Mouse (Mus musculus) layer of hippocampus, postnatal 14 days (tissue): ENCODE measurements around the gene Cbx5. TPM values are rescaled to one million over a fixed set of nuclear protein-coding genes. Genes with fewer than 3 reads are reported as not detected.

Source experiments
- DNase-seq, 2 experiments: peaks; one replicate each; pipeline ENCODE4 v3.0.0; 2021 to 2022; ENCODE audit warnings: low spot score in 2 of 2, mixed read lengths in 1 of 2
- total RNA-seq, 2 experiments: library from RNA; stranded (reverse); gene quantifications; 2 replicates each; pipeline ENCODE4 v1.2.3; 2021

The Cbx5 gene
- total RNA-seq, 2 experiments from 2014 or later: 155 to 158 TPM

DNA sequence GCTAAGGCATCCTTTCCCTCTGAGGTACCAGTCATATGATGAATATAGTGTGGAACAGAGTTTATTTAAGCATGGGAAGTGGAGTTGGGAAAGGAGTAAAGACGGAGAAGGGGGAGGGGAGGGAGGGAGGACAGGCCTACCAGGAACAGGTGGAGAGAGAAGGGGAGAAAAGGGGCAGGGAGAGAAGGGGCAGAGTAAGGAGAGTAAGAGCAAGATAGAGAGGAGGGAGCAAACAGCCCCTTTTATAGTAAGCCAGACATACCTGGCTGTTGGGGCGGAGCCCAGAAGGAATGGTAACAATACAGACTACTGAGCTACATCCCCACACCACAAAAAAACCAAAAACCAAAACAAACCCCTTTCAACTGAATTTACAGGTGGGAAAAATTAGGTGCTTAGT lies 23.6 kb downstream of the Cbx5 start:
- no peak for DNase-seq

DNA sequence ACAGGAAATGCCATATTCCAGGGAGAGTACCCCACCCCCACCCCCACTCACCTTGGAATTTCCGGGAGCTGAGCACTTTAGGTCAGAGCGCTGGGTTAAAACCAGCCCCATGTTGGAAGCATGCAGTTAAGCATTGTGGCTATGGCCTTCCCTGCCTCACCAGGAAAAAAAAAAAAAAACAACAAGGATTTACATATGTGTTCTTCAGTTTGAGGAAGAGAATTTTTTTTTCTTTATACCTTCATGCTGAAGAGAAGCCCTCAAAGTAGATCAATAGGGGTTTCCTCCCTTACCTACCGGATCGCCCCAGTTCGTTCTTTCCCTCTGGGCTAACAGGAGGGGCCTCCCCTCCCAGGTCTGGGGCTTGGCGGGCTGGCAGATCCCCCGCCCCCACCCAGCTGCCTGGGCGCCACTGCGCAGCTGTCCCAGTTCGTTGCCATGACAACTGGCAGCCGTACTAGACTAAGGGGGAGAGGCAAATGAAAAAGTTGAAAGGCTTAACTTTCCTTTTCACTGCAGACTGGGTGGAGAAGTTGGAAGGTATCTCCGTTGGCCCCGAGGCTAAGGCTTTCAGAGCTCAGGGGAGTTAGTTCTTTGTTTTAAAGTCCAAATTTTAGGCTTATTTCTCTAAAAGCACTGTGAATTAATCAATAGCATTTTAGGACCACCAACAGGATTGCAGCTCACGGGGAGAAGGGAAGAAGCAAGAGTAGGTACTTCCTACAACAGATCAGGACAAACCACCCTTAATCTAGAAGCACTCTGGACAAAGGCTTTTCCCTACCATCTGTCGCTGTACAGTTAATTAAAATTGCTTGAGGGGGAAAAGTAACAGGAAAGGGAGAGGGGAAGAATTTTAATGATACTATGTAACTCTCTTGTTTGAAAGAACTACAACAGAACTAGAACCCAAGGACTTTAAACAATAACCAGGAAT lies 24.4 kb downstream of the Cbx5 start:
- DNase-seq: peak; percentile 88 to 92

DNA sequence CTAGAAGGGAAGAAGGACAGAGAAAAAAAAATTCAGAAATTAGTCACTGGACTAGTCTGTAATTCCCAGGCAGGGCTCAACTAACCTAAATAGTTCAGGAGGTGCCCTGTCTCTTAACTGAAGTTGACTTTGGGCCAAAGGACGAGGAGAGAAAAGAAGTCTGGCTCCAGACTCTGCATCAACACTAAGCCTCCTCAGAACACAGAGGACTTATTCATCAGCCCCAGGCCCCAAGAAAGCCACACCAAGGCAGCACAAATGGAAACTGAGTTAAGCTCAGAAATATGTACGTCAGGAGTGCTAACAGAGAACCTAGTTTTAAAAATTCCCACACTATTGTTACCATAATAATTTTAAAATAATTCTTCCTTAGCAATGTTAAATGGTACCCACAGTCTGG lies 25.5 kb downstream of the Cbx5 start:
- peak in 1 of 2 experiments; percentile 39 for DNase-seq

DNA sequence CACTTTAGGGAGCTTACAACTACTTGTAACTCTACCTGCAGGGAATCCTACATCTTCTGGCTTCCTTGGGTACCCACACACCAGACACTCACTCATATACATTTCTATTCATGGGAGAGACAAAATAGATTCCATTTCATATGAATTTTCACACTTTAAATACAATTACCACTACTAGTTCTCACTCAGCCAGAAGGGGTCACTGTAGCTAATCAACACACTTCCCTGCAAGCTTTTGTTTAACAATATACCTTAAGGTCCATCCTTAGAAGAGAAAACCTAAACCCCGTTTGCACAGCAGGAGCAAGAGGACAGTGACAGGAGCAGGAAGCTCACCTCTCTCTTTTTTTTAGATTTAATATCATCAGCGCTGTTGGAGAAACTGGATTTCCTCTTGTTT lies 34.5 kb downstream of the Cbx5 start:
- no peak for DNase-seq

DNA sequence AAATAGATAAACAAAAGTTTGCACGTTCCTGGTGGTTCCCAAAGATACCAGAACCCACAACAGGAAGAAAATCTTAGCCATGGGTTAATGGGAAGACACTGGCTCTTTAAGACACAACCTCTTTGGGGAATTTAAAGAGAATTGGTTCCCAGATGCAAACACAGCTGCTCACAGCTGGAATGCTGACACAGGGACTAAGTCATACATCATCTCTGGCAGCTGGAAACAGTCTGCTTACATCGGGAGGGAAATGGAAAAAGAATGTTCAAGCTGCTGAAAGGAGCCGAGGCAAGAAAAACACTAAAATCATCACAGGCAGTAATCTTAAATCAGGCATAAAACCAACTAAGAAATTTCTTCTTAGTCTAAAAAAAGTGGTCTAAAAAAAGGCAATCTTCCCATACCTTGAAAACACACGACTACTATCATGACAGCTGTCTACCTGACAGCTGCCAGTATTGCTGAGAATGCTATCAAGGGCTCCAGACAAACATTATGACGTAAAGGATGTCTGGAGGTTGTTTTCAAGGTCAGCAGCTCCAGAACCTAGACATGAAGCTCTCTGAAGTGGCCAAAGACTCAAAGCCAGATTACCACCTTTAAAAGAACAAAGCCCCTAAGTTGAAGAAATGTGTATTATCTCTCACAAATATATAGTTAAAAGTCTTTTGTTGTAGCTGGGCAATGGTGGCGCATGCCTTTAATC lies 37.4 kb downstream of the Cbx5 start:
- DNase-seq: no peak

DNA sequence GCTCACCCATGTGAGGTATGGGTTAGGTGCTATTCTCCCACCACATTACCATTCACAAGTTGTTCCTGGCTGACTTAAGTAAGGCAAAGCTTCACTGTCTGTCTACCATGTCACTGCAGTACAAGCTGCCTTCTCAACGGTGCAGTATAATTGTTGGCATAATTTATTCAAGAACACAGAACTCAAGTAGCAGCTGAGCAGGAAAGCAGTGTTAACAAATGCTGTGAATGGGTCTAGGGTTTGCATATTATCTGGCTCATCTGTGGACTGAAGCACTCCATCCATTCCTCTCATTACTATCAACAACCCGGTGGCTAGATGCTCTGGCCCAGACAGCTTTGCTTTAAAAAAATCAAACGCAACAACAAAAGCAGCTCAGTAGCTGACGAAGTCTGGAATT lies 41.8 kb downstream of the Cbx5 start:
- DNase-seq: no peak

DNA sequence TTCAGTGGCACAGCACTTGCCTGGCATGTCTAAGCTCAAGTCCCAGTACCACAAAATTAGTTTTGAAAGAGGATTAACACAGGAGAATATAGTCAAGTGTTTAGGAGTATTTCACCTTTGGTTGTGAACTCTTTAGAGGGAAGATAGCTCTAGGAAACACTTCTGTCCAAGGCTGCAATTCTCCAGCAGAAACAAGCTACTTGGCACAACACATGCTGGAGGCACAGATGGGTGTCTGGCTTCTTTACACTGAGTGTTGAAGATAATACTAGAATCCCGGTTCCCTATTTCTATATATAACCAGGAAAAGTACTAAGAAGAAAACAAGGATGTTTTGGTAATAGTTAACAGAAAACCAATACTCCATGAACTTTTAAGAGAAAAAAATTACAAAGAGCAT lies 42.8 kb downstream of the Cbx5 start:
- no peak for DNase-seq

DNA sequence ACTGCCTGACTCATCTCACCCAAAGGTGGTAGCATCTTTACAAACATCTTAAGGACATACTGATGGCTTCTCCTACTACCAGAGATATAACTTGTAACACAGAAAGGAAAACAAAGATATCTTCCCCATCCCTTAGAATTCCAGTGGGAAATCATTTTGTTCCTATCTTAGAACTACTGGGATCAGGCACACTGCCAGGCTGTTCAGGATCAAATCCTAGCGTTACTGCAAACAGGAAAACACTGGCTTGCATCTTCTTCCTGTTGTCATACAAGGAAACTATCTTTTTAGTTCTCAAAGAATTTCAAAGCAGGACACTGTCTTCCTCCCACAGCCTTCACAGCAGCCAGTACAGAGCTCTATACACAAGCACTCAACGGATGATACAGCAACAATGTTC lies 46.0 kb downstream of the Cbx5 start:
- no peak for DNase-seq

DNA sequence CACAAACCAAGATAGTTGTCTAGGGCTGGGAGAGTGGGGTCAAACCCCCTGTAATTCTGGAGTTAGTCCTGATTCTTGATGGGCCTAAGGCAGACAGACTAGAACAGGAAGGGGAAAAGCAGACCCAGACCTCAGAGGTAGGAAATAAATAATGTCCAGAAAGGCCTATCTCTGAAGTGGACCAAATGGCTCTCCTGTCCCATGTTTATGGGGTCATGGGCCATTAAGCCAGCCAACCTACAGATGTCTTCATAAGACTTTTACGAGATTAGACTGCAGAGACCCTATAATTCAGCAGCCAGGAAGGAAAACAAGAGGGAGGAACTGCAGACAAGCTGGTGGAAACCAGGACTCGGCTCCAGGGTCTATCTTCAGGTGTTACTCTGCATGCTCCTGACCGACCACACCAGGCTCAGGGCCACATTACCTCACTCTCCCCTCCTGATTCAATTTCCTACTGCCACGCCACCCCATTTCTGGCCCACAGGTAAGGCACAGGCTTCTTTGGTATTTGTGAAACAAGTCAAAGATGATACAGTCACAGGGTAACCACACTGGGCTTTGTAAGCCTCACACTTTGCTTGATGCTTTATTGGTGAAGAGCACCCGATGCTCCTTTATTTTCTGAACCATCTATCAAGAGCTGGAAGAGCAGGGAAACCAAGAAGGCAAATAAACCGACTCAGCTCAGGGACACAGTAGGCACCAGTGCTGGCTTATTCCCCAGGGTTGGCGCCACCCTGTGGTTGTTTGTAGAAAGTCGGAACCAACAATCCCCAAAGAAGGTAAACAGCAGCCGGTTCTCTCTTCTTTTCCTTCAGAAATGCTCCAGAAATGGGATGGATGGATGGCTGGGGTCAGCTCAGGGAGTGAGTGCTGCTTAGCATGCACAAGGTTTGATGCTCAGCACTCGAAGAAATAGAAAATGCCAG lies 48.8 kb downstream of the Cbx5 start:
- peak in 1 of 2 experiments; percentile 51 for DNase-seq

DNA sequence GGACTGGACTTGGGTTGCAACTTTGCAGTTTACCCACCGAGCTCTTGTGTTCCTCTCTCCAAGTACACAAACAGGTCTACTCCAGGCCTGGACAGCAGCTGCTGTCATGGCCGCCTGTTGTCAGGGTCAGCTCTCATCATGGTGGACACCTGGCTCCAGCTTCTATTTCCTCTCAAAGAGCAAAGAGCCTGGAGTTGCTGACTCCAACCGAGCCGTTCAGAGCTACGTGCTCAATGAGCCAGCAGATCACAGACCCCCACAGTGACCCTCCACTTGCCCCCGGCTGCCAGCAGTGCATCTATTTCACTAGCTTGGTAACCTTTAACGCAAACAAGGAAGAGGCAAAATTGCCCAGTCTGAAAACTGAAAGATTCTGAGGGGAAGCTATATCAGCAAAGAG lies 49.5 kb downstream of the Cbx5 start:
- no peak for DNase-seq

DNA sequence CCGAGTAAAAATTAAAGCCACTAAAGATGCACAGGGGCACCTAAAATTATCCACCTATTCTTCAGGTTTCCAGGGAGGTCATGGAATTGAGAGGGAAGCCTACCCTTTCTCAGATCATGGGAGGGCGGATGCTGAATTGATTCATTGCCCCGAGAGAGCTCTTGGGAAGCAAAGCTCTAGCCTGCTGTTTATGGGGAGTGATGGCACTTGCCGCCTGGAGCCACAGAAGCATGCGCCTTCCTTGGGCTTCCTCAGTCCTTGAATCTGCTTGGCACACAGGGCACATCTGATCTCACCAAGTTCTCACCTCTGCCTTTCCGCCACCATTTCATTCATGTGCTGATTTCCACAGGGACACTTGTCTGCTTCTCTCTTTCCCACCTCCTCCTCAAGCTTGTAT lies 51.8 kb downstream of the Cbx5 start:
- no peak for DNase-seq

DNA sequence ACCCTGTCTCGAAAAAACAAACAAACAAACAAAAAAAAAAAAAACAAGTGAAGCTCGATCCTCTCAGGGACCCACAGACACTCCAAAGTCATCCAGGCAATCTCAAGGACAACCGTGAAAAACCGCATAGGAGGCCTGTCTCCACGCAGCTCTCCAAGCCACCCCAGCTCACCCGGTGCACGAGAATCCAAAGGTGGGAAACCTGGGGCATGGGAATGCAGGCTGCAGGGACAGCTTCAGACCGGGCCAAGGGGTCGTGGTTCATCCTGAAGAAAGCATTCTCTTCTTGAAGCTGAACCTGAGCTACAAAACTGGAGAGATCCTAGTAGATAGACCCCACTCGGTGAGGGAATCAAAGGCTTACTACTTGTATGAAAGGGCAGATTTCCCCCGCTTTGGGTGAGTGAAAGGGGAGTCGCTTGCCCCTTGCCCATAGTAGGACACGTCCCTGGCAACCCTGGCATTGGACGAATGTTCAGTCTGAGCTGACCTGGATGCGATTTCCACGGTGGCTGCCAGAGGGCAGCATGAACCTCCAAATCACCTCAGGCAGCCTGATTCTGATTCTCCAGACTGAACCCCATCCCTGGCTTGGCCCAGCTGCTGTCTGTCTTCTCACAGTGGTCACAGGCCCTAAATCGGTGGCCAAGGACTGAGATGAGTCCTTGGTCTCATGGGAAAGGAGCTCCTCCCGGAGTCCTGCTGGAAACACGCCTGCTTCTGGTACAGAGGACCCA lies 54.0 kb downstream of the Cbx5 start:
- DNase-seq: peak; percentile 54 to 61

DNA sequence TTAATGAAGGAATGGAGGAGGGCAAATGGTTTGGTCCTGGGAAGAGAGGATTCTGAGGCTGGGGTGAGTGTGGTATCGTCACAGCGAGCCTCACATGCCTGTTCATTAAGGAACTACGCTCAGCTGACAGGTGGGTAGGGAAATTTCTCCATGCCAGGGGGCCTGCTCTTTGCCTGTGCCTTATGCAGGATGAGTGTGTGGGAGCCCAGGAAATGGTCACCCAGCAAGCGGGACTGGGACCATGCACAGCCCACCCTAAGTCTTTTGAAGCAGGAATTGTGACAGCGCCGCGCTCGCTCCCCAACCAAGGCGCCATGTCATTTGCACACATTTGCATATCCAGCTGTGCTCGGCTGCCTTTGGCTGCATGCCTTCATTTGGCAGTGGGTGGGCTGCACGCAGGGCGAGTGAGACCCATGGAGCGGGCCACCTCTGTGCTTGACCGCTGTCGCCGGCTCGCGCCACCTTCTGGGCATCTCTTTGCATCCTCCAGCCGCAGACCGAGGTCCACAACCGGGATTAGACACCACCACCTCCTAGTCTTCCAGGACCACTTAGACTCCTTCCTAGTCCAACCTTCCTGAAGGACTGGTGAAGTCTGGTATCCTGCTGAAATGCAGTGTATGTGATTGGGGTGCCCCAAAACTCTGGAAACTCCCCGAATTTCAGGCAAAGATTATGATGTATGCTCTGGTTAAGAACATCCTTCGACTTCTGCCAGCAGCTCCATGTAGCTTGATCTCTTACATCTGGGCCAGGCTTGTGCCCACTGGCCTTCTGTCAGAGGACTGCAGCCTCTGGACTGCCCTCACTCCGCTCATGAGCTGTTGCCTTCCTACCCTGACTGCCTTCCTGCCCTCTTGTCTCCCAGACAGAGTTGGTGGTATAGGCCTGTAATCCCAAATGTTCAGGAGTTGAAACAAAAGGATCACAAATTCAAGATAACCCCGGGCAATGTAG lies 55.7 kb downstream of the Cbx5 start:
- DNase-seq: peak in 1 of 2 experiments; percentile 43

DNA sequence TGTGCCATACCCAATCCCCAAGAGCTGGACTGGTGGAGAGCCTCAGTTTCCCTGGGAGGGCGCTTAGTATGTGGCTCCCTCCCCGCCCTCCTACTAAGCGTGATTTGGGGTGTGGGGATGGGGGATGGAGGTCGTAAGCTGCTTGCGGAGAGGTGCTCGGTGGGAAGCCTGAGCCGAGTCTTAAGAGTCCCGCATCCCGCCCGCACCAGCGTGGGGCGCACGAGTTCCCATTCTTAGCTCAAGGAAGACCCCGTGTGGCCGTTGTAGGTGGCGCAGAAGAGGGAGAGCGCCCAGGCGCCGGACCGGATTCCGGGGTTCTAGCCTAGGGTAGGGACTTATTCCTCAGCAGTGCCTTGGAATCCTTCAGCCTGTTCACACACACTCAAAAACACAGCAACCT lies 56.5 kb downstream of the Cbx5 start:
- DNase-seq: peak; percentile 55

DNA sequence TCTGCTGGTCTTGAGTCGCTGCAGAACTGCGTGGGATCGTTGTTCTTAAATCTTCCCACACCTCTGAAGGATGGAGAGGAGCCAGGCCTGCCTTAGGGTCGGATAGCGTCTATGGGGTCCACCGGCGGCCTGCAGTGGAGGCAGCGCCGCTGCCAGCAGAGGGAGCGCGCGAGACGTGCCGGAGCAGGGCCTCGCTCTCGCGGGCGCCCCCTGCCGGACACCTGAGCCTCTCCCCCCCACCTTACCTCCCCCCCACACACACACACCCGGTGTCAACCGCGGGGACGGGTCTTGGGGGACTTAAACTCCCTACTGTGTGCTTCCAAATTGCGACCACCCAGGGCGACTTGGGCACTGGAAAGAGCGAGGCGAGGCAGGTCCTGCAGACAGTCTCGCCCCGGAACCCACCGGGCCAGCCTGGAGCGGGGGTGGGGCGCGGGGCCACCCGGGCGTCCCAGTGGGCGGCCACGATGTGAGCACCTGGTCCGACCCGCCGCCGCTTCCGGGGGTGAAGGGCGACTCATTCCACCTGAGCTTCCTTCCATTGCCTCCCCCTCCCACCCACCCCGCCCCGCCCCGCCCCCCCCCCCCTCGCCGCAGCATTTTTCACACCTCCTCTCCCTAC lies 57.3 kb downstream of the Cbx5 start:
- DNase-seq: peak; percentile 60 to 63

DNA sequence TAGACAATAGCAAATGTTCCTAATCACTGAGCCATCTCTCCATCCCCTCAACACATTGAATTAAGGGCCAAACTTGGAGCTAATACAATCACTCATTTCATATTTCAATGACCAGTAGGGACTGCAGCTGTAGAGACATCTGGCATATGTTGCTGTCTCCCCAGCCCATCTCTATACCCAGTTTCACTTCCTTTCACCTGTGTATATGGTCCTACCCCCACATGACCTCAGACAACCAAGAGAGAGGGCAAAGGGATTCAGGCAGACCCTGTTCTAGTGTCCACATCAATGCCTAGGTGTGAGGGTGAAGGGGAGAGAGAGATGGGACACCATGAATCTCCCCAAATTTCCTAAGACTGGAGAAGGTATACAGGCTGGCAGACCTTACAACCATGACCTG lies 59.2 kb downstream of the Cbx5 start:
- no peak for DNase-seq

DNA sequence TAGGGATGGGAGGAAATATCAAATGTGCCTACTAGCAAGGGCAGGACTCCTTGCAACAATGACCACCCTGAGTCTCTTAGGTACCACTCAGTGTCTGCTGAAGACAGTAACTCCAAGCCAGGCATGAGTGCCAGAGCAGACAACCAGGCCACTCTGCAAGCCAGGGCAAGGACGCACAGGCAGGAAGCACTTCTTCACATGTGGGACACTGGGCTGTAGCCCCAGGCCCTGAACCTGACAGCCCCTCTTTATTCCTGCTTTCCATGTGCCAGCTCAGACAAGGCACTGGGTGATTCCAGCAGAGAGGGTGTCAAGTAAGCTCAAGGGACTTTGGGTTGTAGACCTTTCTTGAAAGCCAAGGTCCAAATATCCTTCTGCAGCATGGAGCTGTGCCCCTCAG lies 60.8 kb downstream of the Cbx5 start:
- no peak for DNase-seq

DNA sequence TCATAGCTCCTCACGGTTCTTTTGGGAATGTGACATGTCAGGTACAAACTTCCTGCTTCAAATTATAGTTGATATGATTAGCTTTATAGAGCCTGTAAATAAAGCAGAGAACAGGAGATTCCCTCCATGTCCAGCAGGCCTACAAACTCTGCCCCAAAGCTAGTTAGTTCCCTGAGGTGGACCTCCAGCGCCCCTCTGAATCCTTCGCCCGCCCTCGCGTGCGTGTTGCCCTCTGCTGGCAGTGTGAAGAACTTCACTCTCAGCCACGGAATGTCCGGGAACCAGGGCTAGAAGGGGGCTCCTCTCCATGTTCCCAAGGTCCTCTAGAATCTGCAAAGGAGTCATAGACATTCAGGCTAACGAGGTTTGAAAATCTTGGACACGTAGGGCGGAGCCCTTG lies 61.5 kb downstream of the Cbx5 start:
- no peak for DNase-seq

DNA sequence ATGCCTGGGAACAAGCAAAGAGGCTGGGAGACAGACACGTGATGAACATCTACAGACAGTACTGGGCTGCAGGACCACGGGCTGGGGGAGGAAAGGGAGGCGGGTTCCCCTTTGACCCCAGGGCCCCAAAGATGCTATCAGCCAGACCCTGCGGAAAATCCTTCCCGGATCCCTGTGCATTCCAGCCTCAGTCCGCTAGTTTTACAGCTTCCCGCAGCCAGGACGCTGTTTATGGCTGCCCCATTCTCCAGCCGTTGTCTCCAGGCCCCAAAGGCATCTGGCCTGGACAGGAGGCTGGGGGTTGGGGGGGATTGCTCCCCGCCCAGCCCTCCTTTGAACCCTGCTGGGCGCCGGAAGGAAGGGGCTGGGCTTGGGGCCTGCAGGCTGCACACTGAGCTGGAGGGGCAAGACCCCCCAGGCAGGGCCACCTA lies 62.0 kb downstream of the Cbx5 start:
- DNase-seq: no peak
